Mouse (Mus musculus) brain, embryonic 14.5 days (tissue): ENCODE measurements around the gene Aurka.

Experiments used
- CTCF ChIP-seq: fragments of 200-500 bp; IDR thresholded peaks from 2 replicates; pipeline ENCODE4 v1.5.1; 2012; ENCODE audit warnings: inconsistent platforms, mild to moderate bottlenecking, moderate library complexity, borderline replicate concordance; ENCODE audit not compliant: insufficient read depth, insufficient read length; ENCODE audit errors: extremely low read depth
- POLR2A ChIP-seq: fragments of 200-500 bp; IDR thresholded peaks from 2 replicates; pipeline ENCODE4 v1.6.1; 2012; ENCODE audit warnings: mild to moderate bottlenecking, inconsistent platforms, borderline replicate concordance; ENCODE audit not compliant: poor library complexity, insufficient read depth, insufficient read length, severe bottlenecking; ENCODE audit errors: extremely low read depth

DNA sequence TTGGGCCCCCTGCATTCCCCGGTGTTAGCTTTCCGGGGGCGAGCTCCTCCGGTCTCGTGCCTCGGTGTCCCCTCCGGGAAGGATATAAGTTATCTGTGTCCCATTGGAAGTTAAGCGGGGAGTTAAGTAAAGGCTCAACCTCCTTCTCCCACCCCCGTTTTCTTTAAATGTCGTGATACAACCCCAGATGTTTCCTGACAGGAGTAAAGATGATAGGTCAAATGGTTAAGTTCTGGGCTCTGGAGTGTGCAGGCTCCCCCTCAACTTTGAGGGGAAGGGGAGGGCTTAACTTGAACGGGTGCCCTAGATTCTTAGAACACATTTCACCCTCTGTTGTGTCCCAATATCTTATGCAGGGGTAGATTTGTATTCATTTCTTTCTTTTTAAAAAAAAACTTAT, 923 bp upstream of the Aurka start:
- TF ChIP-seq CTCF, result no peak
- no peak for TF ChIP-seq POLR2A
